Mouse (Mus musculus): Measurements from ENCODE around the gene Slc35d1.

DNA sequence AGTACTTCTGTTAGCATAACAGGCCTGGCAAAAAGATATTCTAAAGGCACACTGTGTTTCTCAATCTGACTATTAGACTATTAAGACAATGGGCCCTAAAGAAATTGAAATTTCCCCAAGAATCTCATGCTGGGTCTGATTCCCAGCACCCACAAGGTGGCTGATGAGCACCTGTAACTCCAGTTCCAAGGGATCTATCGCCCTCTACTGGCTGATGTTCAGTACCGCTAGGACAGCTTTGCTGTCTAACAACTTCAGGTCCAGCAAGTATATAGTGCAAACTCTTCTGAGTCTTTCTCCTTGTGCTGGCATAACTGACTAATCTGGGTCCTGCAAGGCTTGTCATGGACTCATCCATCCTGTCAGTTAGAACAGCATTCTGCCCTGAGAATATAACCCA, 22.5 kb downstream of the Slc35d1 start:
- TF ChIP-seq CTCF (IDR thresholded peaks at IDR 0.05; ENCODE audit: extremely low read depth, insufficient read depth, low read length) (no peak), POLR2A (IDR thresholded peaks at IDR 0.05; ENCODE audit: extremely low read depth, insufficient read depth, low read length) (no peak)
